Mouse (Mus musculus) urinary bladder, adult 2 months (tissue): ENCODE data around the gene Gp9. TPM values are rescaled to one million over a fixed set of nuclear protein-coding genes. Genes with fewer than 3 reads are reported as not detected.
"Not testable (repeated sequence)": the region's sequence is repeated elsewhere in the genome, so short reads cannot be mapped to it uniquely, and the experiment has no call there.

Experiments used
- DNase-seq: peaks from one replicate; pipeline ENCODE4 v3.0.0; 2022; ENCODE audit warnings: low spot score
- polyA plus RNA-seq: library from polyadenylated mRNA; depleted of rRNA; stranded (reverse); fragments of >200 nt; gene quantifications from 2 replicates; pipeline ENCODE4 v1.2.3, GENCODE M21; 2012

The Gp9 gene
- polyA plus RNA-seq, 1 experiment = 0.19 TPM

- no peak for DNase-seq
Measured at GRCm38 (mm10) chr6:87750184-87750910, 27.5 kb upstream of the Gp9 start.

GRCm38 (mm10) chr6:87751574-87751973, 26.3 kb upstream of the Gp9 start:
- DNase-seq = no peak

GRCm38 (mm10) chr6:87755196-87755595, 22.7 kb upstream of the Gp9 start:
- no peak for DNase-seq

- DNase-seq = no peak
Measured at GRCm38 (mm10) chr6:87756896-87757295, 21.0 kb upstream of the Gp9 start.

- no peak for DNase-seq
Measured at GRCm38 (mm10) chr6:87759404-87759803, 18.5 kb upstream of the Gp9 start.

- no peak for DNase-seq
Measured at GRCm38 (mm10) chr6:87759850-87760249, 18.0 kb upstream of the Gp9 start.

GRCm38 (mm10) chr6:87762161-87762560, 15.7 kb upstream of the Gp9 start:
- no peak for DNase-seq

GRCm38 (mm10) chr6:87763376-87764280, 14.2 kb upstream of the Gp9 start:
- DNase-seq = no peak

- not testable (repeated sequence) for DNase-seq
Measured at GRCm38 (mm10) chr6:87764296-87764695, 13.6 kb upstream of the Gp9 start.

- no peak for DNase-seq
Measured at GRCm38 (mm10) chr6:87770626-87771025, 7.2 kb upstream of the Gp9 start.

GRCm38 (mm10) chr6:87774466-87774865, 3.4 kb upstream of the Gp9 start:
- no peak for DNase-seq

- no peak for DNase-seq
Measured at GRCm38 (mm10) chr6:87774909-87775308, 3.0 kb upstream of the Gp9 start.

GRCm38 (mm10) chr6:87775588-87776245, 2.2 kb upstream of the Gp9 start:
- DNase-seq = no peak

- no peak for DNase-seq
Measured at GRCm38 (mm10) chr6:87776663-87777062, 1.2 kb upstream of the Gp9 start.

GRCm38 (mm10) chr6:87778294-87779173, 662 bp downstream of the Gp9 start:
- no peak for DNase-seq

- no peak for DNase-seq
Measured at GRCm38 (mm10) chr6:87779174-87780165, 1.6 kb downstream of the Gp9 start.

GRCm38 (mm10) chr6:87780546-87781301, 2.9 kb downstream of the Gp9 start:
- no peak for DNase-seq

- DNase-seq = no peak
Measured at GRCm38 (mm10) chr6:87784033-87784432, 6.2 kb downstream of the Gp9 start.

GRCm38 (mm10) chr6:87786621-87787020, 8.7 kb downstream of the Gp9 start:
- no peak for DNase-seq
